Mouse (Mus musculus) kidney, postnatal 36 days (tissue): ENCODE data around the gene Asgr2.
"Not testable (repeated sequence)": the region's sequence is repeated elsewhere in the genome, so short reads cannot be mapped to it uniquely, and the experiment has no call there.

Source experiments
- DNase-seq, 2 experiments: peaks; one replicate each; pipeline ENCODE4 v3.0.0; 2021 to 2022; ENCODE audit warnings: mixed read lengths in 2 of 2

The Asgr2 gene

GRCm38 (mm10) chr11:70091986-70092783, at the start of gene Asgr2:
TSS of gene Asgr2 (plus strand) at chr11:70092644.
- DNase-seq, result peak; percentile 32 to 61

GRCm38 (mm10) chr11:70043665-70044064, 48.8 kb upstream of the Asgr2 start:
- DNase-seq, result no peak

- DNase-seq, result no peak
Observed at GRCm38 (mm10) chr11:70045435-70045834, 47.0 kb upstream of the Asgr2 start.

- DNase-seq, result no peak
Observed at GRCm38 (mm10) chr11:70049366-70049765, 43.1 kb upstream of the Asgr2 start.

- peak in 1 of 2 experiments; percentile 36 for DNase-seq
Observed at GRCm38 (mm10) chr11:70049816-70050215, 42.6 kb upstream of the Asgr2 start.

GRCm38 (mm10) chr11:70053156-70053555, 39.3 kb upstream of the Asgr2 start:
- no peak for DNase-seq

- peak; percentile 35 to 50 for DNase-seq
Observed at GRCm38 (mm10) chr11:70053898-70054570, 38.4 kb upstream of the Asgr2 start, which contains the start of gene Asgr1. TSS of gene Asgr1 (plus strand) at chr11:70054085.

- peak; percentile 61 to 87 for DNase-seq
Observed at GRCm38 (mm10) chr11:70055618-70056214, 36.7 kb upstream of the Asgr2 start.

- DNase-seq, result peak; percentile 62 to 74
Observed at GRCm38 (mm10) chr11:70057805-70058204, 34.6 kb upstream of the Asgr2 start.

GRCm38 (mm10) chr11:70059930-70060329, 32.5 kb upstream of the Asgr2 start:
- DNase-seq, result no peak

- DNase-seq, result no peak
Observed at GRCm38 (mm10) chr11:70063053-70063452, 29.4 kb upstream of the Asgr2 start.

GRCm38 (mm10) chr11:70066701-70067100, 25.7 kb upstream of the Asgr2 start:
- no peak for DNase-seq

- DNase-seq, result no peak
Observed at GRCm38 (mm10) chr11:70068245-70068644, 24.2 kb upstream of the Asgr2 start.

GRCm38 (mm10) chr11:70070057-70070456, 22.4 kb upstream of the Asgr2 start:
- DNase-seq, result no peak

GRCm38 (mm10) chr11:70070603-70071002, 21.8 kb upstream of the Asgr2 start:
- not testable (repeated sequence) for DNase-seq

- peak; percentile 84 to 94 for DNase-seq
Observed at GRCm38 (mm10) chr11:70074379-70075071, 17.9 kb upstream of the Asgr2 start.

GRCm38 (mm10) chr11:70075581-70075980, 16.9 kb upstream of the Asgr2 start:
- no peak for DNase-seq

- no peak for DNase-seq
Observed at GRCm38 (mm10) chr11:70077441-70077840, 15.0 kb upstream of the Asgr2 start.

- DNase-seq, result no peak
Observed at GRCm38 (mm10) chr11:70079175-70079574, 13.3 kb upstream of the Asgr2 start.

- DNase-seq, result peak; percentile 51 to 63
Observed at GRCm38 (mm10) chr11:70079928-70080327, 12.5 kb upstream of the Asgr2 start.

GRCm38 (mm10) chr11:70080803-70081590, 11.4 kb upstream of the Asgr2 start:
- no peak for DNase-seq

- DNase-seq, result no peak
Observed at GRCm38 (mm10) chr11:70084563-70084962, 7.9 kb upstream of the Asgr2 start.
